In genomic region chr2:26372396-26372795, GRCm38 (mm10) we compare ENCODE assay signal across 14 mouse cellular contexts.
"Had no signal": no experiment of that assay in that cellular context is flagged by ENCODE, and none has a peak within 500 bp of the region (broad histone marks: within the 10 kb centered on the region; RNA-seq: fewer than 3 reads in every experiment).

No protein-coding gene starts in this region.

- H3K27me3 ChIP-seq: megakaryocyte, embryonic 14.5 days; midbrain, embryonic 13.5 days; midbrain, embryonic 15.5 days; neural tube, embryonic 12.5 days; stomach, embryonic 15.5 days had no signal

- H3K4me3 ChIP-seq: megakaryocyte, embryonic 14.5 days; midbrain, embryonic 13.5 days; midbrain, embryonic 15.5 days; neural tube, embryonic 12.5 days; stomach, embryonic 15.5 days had no signal

- DNase-seq: lung, adult 18-20 months; lung, embryonic 14.5 days; lung, postnatal 10 days; right cerebral cortex, postnatal 14 days; right cerebral cortex, postnatal 4 days; spleen, adult 18-20 months; thymus, adult 2 months; thymus, postnatal 14 days; thymus, postnatal 36 days had no signal

- ATAC-seq: midbrain, embryonic 13.5 days; midbrain, embryonic 15.5 days had no signal
